Mouse (Mus musculus): ENCODE data around the gene Vwa7. TPM values are rescaled to one million over a fixed set of nuclear protein-coding genes. Genes with fewer than 3 reads are reported as not detected.

Gene Vwa7
- polyA plus RNA-seq, 1 experiment from 2014 or later, result 0.16 TPM

GRCm38 (mm10) chr17:35045807-35046680 is 29.7 kb downstream of the Vwa7 start:
- Histone ChIP-seq H3K4me3 (ENCODE audit: low read depth, low read length) (peak overlapping the region; percentile 72), H3K27me3 (replicated peaks; ENCODE audit: control insufficient read depth, insufficient read depth, low read length) (no peaks in the 10 kb centered on the region), H3K4me1 (replicated peaks; ENCODE audit: control insufficient read depth, insufficient read depth, low read length) (peaks cover 58% of the 10 kb centered on the region), H3K9me3 (ENCODE audit: control insufficient read depth, low read length) (no peaks in the 10 kb centered on the region), H3K27ac (ENCODE audit: low read depth, low read length) (peak overlapping the region; percentile 96), H3K4me2 (peak overlapping the region; percentile 99), H3K9ac (ENCODE audit: low read depth, low read length) (peak overlapping the region; percentile 93), H3K36me3 (ENCODE audit: control insufficient read depth, insufficient read depth, low read length) (no peaks in the 10 kb centered on the region)
- WGBS, result 3% methylated on average over 48 of the region's 48 CpGs
- ATAC-seq (replicated peaks; ENCODE audit: low FRiP score), result no peak
- DNase-seq (ENCODE audit: low spot score), result no peak

DNA sequence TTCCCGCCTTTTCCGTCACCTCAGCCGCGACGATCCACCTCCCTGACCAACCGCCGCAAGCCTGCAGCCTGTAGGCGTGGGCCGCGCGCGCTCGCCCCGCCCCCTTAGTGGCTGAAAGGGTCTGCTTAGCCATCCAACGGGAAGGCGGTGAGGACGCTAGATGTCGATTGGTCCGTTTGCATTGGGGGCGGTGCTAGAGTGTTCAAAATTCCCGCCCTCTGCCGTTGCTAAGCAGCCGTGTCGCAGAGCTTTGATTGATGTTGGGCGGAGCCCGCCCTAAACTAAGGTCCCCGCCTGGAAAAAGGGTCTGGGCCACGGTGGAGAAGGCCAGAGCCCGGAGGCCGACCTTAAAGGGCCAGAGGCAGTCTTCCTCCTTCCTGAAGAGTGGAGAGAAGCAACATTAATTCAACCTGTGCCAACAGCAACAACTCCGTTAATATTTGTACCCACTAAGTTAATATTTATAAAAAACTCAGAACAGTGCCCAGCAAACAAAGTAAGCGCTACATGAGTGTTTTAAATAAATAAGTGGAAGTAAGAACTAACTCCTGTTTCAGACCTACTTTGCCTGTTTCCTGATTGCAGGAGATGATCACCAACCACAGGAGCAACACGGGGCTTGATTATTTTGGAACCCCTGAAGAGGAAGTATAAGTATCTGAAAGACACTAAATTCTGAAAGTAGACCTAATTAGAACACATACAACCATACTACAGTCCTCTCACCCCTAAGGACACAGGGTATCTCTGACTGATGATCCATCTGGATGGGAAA is 30.5 kb downstream of the Vwa7 start, which contains the start of gene Msh5:
Gene Msh5, minus strand, starts transcription at position 65 of the 775 bp plus-strand sequence.
- 3% methylated on average over 33 of the region's 33 CpGs for WGBS
- ATAC-seq (replicated peaks; ENCODE audit: low FRiP score) (peak; percentile 89), DNase-seq (ENCODE audit: low spot score) (peak; percentile 99)
- Histone ChIP-seq H3K36me3 (ENCODE audit: control insufficient read depth, insufficient read depth, low read length) (no peaks in the 10 kb centered on the region), H3K4me3 (ENCODE audit: low read depth, low read length) (peak within 1 kb of the TSS; percentile 72), H3K27me3 (replicated peaks; ENCODE audit: control insufficient read depth, insufficient read depth, low read length) (no peaks in the 10 kb centered on the region), H3K9me3 (ENCODE audit: control insufficient read depth, low read length) (no peaks in the 10 kb centered on the region), H3K4me2 (peak within 1 kb of the TSS; percentile 99), H3K27ac (ENCODE audit: low read depth, low read length) (peak within 1 kb of the TSS; percentile 96), H3K4me1 (replicated peaks; ENCODE audit: control insufficient read depth, insufficient read depth, low read length) (peaks cover 58% of the 10 kb centered on the region), H3K9ac (ENCODE audit: low read depth, low read length) (peak within 1 kb of the TSS; percentile 93)

GRCm38 (mm10) chr17:35047688-35048087 is 31.3 kb downstream of the Vwa7 start:
- H3K36me3 ChIP-seq (ENCODE audit: control insufficient read depth, insufficient read depth, low read length), result peaks cover 3% of the 10 kb centered on the region
- H3K9ac ChIP-seq (ENCODE audit: low read depth, low read length), result peak overlapping the region; percentile 64
- 16% methylated on average over 1 of the region's 1 CpGs for WGBS
- DNase-seq (ENCODE audit: low spot score) (no peak), ATAC-seq (replicated peaks; ENCODE audit: low FRiP score) (no peak)
- no peaks in the 10 kb centered on the region for H3K27me3 ChIP-seq (replicated peaks; ENCODE audit: control insufficient read depth, insufficient read depth, low read length)
- H3K9me3 ChIP-seq (ENCODE audit: control insufficient read depth, low read length), result no peaks in the 10 kb centered on the region
- peaks cover 65% of the 10 kb centered on the region for H3K4me1 ChIP-seq (replicated peaks; ENCODE audit: control insufficient read depth, insufficient read depth, low read length)
- H3K4me2 ChIP-seq, result peak overlapping the region; percentile 99
- peak overlapping the region; percentile 87 for H3K27ac ChIP-seq (ENCODE audit: low read depth, low read length)
- H3K4me3 ChIP-seq (ENCODE audit: low read depth, low read length), result peak overlapping the region; percentile 36

- H3K9me3 ChIP-seq (ENCODE audit: control insufficient read depth, low read length), result no peaks in the 10 kb centered on the region
- no peak for ATAC-seq (replicated peaks; ENCODE audit: low FRiP score)
Observed at GRCm38 (mm10) chr17:35048149-35048931, 32.0 kb downstream of the Vwa7 start.

DNA sequence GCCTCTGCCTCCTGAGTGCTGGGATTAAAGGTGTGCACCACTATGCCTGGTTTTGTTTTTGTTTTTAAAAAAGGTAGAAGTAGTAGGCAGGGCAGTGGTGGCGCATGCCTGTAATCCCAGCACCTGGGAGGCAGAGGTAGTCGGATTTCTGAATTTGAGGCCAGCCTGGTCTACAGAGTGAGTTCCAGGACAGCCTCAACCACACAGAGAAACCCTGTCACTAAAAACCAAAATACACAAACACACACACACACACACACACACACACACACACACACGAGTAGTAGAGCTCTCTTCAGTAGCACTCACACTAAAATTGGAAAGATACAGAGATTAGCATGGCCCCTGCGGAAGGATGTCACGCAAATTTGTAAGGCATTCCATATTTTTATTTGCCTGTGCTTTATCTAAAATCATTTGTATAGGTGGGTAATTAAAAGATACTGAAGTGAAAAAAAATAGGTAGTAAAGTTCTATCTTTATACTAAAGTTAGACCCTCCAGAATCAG is 32.6 kb downstream of the Vwa7 start:
- Histone ChIP-seq H3K27me3 (replicated peaks; ENCODE audit: control insufficient read depth, insufficient read depth, low read length) (no peaks in the 10 kb centered on the region), H3K4me3 (ENCODE audit: low read depth, low read length) (peak overlapping the region; percentile 81; the same call in 1 of the 2 replicates), H3K9ac (ENCODE audit: low read depth, low read length) (peak overlapping the region; percentile 86), H3K4me1 (replicated peaks; ENCODE audit: control insufficient read depth, insufficient read depth, low read length) (peaks cover 61% of the 10 kb centered on the region), H3K4me2 (peak overlapping the region; percentile 99), H3K36me3 (ENCODE audit: control insufficient read depth, insufficient read depth, low read length) (peaks cover 14% of the 10 kb centered on the region), H3K9me3 (ENCODE audit: control insufficient read depth, low read length) (no peaks in the 10 kb centered on the region), H3K27ac (ENCODE audit: low read depth, low read length) (peak overlapping the region; percentile 87)
- 44% methylated on average over 5 of the region's 5 CpGs for WGBS
- DNase-seq (ENCODE audit: low spot score), result no peak
- no peak for ATAC-seq (replicated peaks; ENCODE audit: low FRiP score)

More at GRCm38 (mm10) chr17:35048149-35048931, 32.0 kb downstream of the Vwa7 start:
- Histone ChIP-seq H3K4me2 (peak overlapping the region; percentile 99), H3K36me3 (ENCODE audit: control insufficient read depth, insufficient read depth, low read length) (peaks cover 9% of the 10 kb centered on the region), H3K4me3 (ENCODE audit: low read depth, low read length) (peak overlapping the region; percentile 36), H3K27me3 (replicated peaks; ENCODE audit: control insufficient read depth, insufficient read depth, low read length) (no peaks in the 10 kb centered on the region), H3K4me1 (replicated peaks; ENCODE audit: control insufficient read depth, insufficient read depth, low read length) (peaks cover 68% of the 10 kb centered on the region), H3K9ac (ENCODE audit: low read depth, low read length) (peak overlapping the region; percentile 86), H3K27ac (ENCODE audit: low read depth, low read length) (peak overlapping the region; percentile 87)
- peak; percentile 71 for DNase-seq (ENCODE audit: low spot score)
- WGBS, result 12% methylated on average over 11 of the region's 11 CpGs

- Histone ChIP-seq H3K27ac (ENCODE audit: low read depth, low read length) (peak within 1 kb of the TSS; percentile 87), H3K36me3 (ENCODE audit: control insufficient read depth, insufficient read depth, low read length) (peaks cover 19% of the 10 kb centered on the region), H3K27me3 (replicated peaks; ENCODE audit: control insufficient read depth, insufficient read depth, low read length) (no peaks in the 10 kb centered on the region), H3K9me3 (ENCODE audit: control insufficient read depth, low read length) (no peaks in the 10 kb centered on the region), H3K4me1 (replicated peaks; ENCODE audit: control insufficient read depth, insufficient read depth, low read length) (peaks cover 55% of the 10 kb centered on the region), H3K4me3 (ENCODE audit: low read depth, low read length) (peak within 1 kb of the TSS; percentile 81), H3K4me2 (peak within 1 kb of the TSS; percentile 99), H3K9ac (ENCODE audit: low read depth, low read length) (peak within 1 kb of the TSS; percentile 86)
- WGBS, result 3% methylated on average over 11 of the region's 11 CpGs
- ATAC-seq (replicated peaks; ENCODE audit: low FRiP score), result peak; percentile 1; the same call in 1 of the 2 replicates
- DNase-seq (ENCODE audit: low spot score), result peak; percentile 81
Observed at GRCm38 (mm10) chr17:35049561-35050016, 33.2 kb downstream of the Vwa7 start, which contains the start of gene Clic1. TSS of gene Clic1 (plus strand) at chr17:35049966.

GRCm38 (mm10) chr17:35050126-35050750 is 33.9 kb downstream of the Vwa7 start:
- no peaks in the 10 kb centered on the region for H3K27me3 ChIP-seq (replicated peaks; ENCODE audit: control insufficient read depth, insufficient read depth, low read length)
- peak overlapping the region; percentile 81 for H3K4me3 ChIP-seq (ENCODE audit: low read depth, low read length)
- peak overlapping the region; percentile 99 for H3K4me2 ChIP-seq
- H3K27ac ChIP-seq (ENCODE audit: low read depth, low read length), result peak overlapping the region; percentile 87
- peaks cover 22% of the 10 kb centered on the region for H3K36me3 ChIP-seq (ENCODE audit: control insufficient read depth, insufficient read depth, low read length)
- peak overlapping the region; percentile 86 for H3K9ac ChIP-seq (ENCODE audit: low read depth, low read length)
- H3K4me1 ChIP-seq (replicated peaks; ENCODE audit: control insufficient read depth, insufficient read depth, low read length), result peaks cover 49% of the 10 kb centered on the region
- ATAC-seq (replicated peaks; ENCODE audit: low FRiP score) (peak; percentile 14), DNase-seq (ENCODE audit: low spot score) (peak; percentile 82)
- no peaks in the 10 kb centered on the region for H3K9me3 ChIP-seq (ENCODE audit: control insufficient read depth, low read length)
- under 1% methylated on average over 27 of the region's 27 CpGs for WGBS

Data from liver, embryonic 11.5 days (tissue).